Mouse (Mus musculus): ENCODE results near the gene Osbpl9. TPM values are rescaled to one million over a fixed set of nuclear protein-coding genes. Genes with fewer than 3 reads are reported as not detected.

Osbpl9 gene
- total RNA-seq, 2 experiments from 2014 or later, result 66.6 to 81.4 TPM

- intact Hi-C loops (cut with DNase I), result no loop called here
- no peak for DNase-seq
These were observed 93.1 kb downstream of the Osbpl9 start for GRCm38 (mm10) chr4:109109012-109109411.

GRCm38 (mm10) chr4:109106594-109106993 is 95.5 kb downstream of the Osbpl9 start:
- intact Hi-C loops (cut with DNase I), result no loop called here
- DNase-seq, result no peak

DNA sequence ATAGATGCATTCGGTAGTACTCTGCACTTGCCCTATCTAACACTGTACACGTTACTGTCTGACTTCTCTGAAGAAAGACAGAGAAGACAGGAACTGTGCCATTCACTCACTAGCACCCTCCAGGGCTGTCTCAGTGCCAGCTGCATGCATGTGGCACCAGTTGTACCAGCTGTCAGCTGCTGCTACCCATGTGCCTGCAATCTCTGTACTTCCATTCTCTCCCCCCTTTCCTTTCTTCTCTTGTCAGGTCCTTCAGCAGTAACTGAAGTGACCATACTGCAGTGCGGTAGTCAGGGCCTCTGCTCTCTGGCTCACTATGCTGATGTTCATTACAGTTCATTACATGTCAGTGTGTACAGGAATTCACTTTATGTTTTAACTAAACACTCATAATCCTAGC is 96.0 kb downstream of the Osbpl9 start:
- intact Hi-C loops (cut with DNase I), result no loop called here
- peak; percentile 22 for DNase-seq

- intact Hi-C loops (cut with DNase I), result no loop called here
These were observed 96.8 kb downstream of the Osbpl9 start for GRCm38 (mm10) chr4:109105254-109105653.

DNA sequence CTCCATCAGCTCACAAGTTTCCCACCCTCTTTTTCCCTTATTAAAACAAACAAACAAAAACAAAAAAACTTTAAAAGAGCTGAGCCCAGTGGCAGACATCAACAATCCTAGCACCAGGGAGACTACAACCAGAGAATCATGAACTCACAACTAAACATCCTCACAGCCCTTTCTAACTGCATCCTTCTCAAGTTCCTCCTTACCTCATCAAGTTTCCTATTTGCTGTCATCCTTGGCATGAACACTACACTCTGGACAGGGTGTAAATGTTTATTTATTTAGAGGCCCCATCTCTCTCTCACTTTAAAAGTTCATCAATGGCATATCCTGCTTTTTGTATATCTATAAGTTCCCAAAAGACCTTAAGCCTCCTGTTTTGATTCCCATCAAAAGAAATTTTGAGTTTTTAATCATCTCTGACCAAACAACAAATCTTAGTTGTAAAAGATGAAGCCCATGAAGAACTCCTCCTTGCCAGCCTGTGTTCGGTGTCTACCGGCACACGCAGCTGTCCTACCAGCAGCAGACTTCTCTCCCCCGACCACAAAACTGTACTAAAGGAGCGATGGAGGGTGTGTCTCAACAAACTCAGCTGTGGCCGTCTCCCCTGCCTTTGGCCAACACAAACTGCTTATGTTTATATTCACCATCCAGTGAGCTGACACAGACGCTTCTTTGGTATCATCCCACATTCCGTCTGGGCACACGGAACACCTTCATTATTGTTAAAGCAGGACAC is 98.8 kb downstream of the Osbpl9 start:
- intact Hi-C loops (cut with DNase I), result no loop called here
- no peak for DNase-seq

More at GRCm38 (mm10) chr4:109105254-109105653, 96.8 kb downstream of the Osbpl9 start:
- DNase-seq, result no peak

DNA sequence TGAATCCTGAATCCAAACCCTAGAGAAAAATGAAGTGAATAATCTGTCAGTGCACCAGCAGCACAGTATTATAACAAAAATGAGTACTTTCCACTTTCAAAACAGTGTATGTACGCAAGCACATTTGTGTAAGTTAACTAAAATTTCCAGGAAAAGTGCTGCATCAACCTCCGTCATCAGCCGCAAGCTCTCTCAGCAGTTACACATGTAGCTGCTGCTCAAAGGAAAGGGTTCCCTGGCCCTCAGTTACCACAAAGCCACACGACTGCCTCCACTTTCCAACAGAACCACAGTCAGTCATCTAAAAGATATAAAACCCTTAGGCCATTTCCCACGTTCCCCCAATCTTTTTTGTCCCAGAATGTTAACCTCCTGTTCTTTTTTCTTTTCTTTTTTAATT is 99.5 kb downstream of the Osbpl9 start:
- intact Hi-C loops (cut with DNase I), result no loop called here
- DNase-seq, result no peak

DNA sequence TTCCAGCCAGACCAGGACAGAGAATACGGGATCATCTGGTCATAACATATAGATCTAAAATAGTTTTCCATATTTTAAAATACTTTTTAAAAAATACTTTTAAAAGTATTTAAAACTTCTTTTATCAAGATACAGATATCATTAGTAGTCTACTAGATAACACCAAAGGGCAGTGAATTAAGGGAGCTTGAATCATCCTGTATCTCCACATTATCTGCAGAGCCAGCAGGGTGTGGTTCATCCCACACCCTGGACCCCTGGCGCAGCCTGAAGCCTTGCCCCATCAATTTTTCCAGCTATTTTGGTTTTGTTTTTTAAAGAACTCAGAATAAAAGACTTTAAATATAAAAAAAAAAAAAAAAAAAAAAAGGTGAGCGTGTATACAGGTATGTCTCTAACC is 103.2 kb downstream of the Osbpl9 start:
- intact Hi-C loops (cut with DNase I), result no loop called here
- no peak for DNase-seq

- intact Hi-C loops (cut with DNase I), result no loop called here
- DNase-seq, result no peak
These were observed 107.8 kb downstream of the Osbpl9 start for GRCm38 (mm10) chr4:109094269-109094668.

DNA sequence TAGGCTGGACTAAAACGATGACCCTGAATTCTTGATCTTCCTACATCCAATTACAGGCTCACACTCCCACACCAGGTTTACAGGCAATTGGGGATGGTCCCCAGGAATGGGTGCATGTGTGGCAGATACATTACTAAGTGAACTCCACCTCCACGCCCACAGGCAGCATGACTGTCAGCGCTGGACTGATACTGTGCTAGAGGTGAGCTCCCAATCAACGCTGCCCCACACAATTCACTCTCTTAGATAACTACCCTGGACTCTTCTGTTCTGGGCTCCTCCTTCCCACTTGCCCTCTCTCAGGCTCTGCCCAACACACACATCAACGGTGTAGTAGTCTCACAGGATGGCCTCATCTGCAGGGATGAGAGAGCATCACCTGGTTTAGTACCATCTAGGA is 109.7 kb downstream of the Osbpl9 start:
- no peak for DNase-seq
- intact Hi-C loops (cut with DNase I), result no loop called here

- no peak for DNase-seq
- intact Hi-C loops (cut with DNase I), result no loop called here
These were observed 110.8 kb downstream of the Osbpl9 start for GRCm38 (mm10) chr4:109091241-109091777.

DNA sequence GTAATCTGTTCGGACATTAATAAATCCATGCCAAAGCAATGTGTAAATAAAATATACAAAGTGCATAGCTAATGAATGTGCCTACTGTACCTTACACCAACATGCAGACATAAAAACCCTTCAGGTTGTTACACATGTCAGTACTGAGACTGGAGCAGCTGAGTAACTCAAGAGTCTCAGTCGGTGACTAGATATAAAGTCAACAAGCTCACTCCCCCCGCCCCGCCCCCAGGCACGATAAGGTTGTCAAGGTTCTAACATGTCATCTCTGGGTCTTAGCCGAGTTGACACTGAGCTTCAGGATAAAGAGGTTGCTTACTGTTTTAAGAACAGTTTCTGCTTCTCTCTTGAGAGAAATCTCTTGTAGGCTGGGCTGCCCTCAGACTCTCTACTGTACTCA is 112.1 kb downstream of the Osbpl9 start:
- intact Hi-C loops (cut with DNase I), result no loop called here

GRCm38 (mm10) chr4:109089171-109089570 is 112.9 kb downstream of the Osbpl9 start:
- intact Hi-C loops (cut with DNase I), result no loop called here
- DNase-seq, result no peak

More for the DNA sequence above, 112.1 kb downstream of the Osbpl9 start:
- DNase-seq, result no peak

- DNase-seq, result no peak
- intact Hi-C loops (cut with DNase I), result no loop called here
These were observed 122.0 kb downstream of the Osbpl9 start for GRCm38 (mm10) chr4:109080118-109080517.

GRCm38 (mm10) chr4:109079676-109080075 is 122.4 kb downstream of the Osbpl9 start:
- intact Hi-C loops (cut with DNase I), result no loop called here
- no peak for DNase-seq

GRCm38 (mm10) chr4:109078941-109079340 is 123.1 kb downstream of the Osbpl9 start:
- intact Hi-C loops (cut with DNase I), result no loop called here
- DNase-seq, result no peak

DNA sequence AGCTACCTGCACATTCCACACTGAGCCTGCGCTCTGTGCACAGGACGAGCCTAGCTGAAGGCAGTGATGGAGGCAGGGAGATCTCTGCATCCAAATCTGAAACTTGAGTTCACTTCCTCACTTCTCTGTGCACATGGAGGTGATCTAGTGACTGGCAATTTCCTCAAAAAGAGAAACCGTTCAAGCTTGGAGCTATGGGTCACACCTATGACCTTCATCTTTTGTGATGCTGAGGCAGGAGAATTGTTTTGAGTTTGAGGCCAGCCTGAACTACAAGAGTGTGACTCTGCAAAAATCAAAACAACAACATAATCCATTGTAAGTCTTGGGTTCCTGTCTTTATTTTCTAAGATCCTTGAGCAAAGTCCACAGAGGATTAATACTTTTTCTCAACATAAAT is 128.8 kb downstream of the Osbpl9 start:
- no peak for DNase-seq
- intact Hi-C loops (cut with DNase I), result no loop called here

DNA sequence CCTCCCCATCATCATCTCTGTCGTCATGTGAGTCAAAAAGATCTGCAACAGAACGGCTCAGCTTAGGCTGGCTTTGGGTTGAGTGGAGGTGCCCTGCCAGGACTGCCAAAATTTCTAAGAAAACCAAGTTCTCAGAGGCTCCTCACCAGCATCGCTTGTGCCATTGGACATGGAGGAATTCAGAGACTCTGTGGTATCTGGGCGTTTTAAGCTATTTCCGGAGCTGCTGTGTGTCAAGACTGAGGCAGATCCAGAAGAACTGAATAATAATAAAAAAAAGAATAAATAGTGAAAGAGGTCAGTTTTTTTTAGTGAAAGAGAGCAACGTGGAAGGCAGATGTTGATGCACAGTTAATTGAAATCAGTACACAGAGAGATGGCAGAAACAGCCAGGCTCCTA is 129.2 kb downstream of the Osbpl9 start:
- intact Hi-C loops (cut with DNase I), result no loop called here
- no peak for DNase-seq

DNA sequence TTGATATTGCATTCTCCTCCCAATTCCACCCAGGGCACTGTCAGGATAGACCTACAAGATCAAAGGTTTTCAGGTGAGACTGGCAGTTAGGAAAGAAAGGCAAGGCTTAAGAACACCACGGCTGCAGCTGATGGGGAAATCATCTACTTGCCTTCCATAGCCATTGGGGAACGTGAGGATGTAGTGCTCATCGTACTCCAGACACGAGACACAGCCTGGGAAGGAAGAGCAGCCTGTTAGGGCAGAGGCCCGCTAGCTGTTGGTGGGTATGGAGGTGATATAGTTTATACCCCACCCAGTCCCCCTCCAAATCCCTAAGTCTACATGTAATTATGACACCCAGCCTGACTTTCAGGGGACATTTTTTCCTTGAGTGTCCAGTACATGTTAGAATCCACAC is 136.4 kb downstream of the Osbpl9 start:
- intact Hi-C loops (cut with DNase I), result no loop called here
- DNase-seq, result no peak

GRCm38 (mm10) chr4:109064941-109065340 is 137.1 kb downstream of the Osbpl9 start:
- intact Hi-C loops (cut with DNase I), result no loop called here
- no peak for DNase-seq

GRCm38 (mm10) chr4:109059255-109059821 is 142.7 kb downstream of the Osbpl9 start:
- intact Hi-C loops (cut with DNase I), result no loop called here

GRCm38 (mm10) chr4:109057640-109058039 is 144.4 kb downstream of the Osbpl9 start:
- intact Hi-C loops (cut with DNase I), result no loop called here
- DNase-seq, result no peak

More at GRCm38 (mm10) chr4:109059255-109059821, 142.7 kb downstream of the Osbpl9 start:
- no peak for DNase-seq

GRCm38 (mm10) chr4:109056351-109056750 is 145.7 kb downstream of the Osbpl9 start:
- no peak for DNase-seq
- intact Hi-C loops (cut with DNase I), result no loop called here

Measured in left cerebral cortex, postnatal 4 days (tissue).